Comparison of ENCODE assay signal across 21 mouse cellular contexts in the genomic region with DNA sequence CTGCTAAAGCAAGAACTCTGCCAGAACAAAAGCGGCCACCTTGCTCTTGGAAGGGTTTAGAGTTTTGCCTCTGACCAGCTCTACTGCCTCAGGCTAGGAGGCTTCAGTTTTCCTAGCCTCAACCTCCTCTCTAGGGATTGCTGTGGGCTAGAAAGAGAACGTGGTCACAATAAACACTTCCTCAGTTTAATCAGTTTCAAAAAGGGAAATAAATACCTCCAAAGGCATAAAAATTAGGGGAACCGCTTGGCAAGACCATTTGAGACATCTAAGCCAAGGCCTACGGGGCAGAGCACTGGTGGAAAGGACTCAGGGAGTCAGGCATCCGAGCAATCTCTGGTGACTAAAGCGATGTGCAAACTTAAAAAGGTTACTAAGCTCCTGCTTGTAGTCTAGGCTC. TPM values are rescaled to one million over a fixed set of nuclear protein-coding genes. Genes with fewer than 3 reads are reported as not detected.
DNase-seq lines count a peak whose midpoint lies in the region; ATAC-seq and TF ChIP-seq lines count a peak whose summit lies in the region.
"Had no signal": no experiment of that assay in that cellular context is flagged by ENCODE, and none has a peak within 500 bp of the region (broad histone marks: within the 10 kb centered on the region; RNA-seq: fewer than 3 reads in every experiment).

No protein-coding gene starts in this region.

- WGBS in forebrain, embryonic 15.5 days, result 81% methylated on average over 6 of the region's 6 CpGs
- 85% methylated on average over 6 of the region's 6 CpGs for WGBS in forebrain, embryonic 12.5 days
- WGBS in heart, embryonic 16.5 days, result 82% methylated on average over 6 of the region's 6 CpGs
- 78% methylated on average over 6 of the region's 6 CpGs for WGBS in lung, embryonic 15.5 days
- WGBS in lung, adult 2 months, result 64% methylated on average over 6 of the region's 6 CpGs
- 67% methylated on average over 6 of the region's 6 CpGs for WGBS in liver, embryonic 15.5 days (ENCODE audit: insufficient replicate concordance)

- H3K9ac ChIP-seq in forebrain, embryonic 15.5 days (replicated peaks), result no peak overlapping the region
- no peak overlapping the region for H3K9ac ChIP-seq in forebrain, embryonic 12.5 days
- peak overlapping the region; percentile 20 for H3K9ac ChIP-seq in heart, embryonic 16.5 days (ENCODE audit: low read length)
- no peak overlapping the region for H3K9ac ChIP-seq in lung, embryonic 15.5 days
- no peak overlapping the region for H3K9ac ChIP-seq in liver, embryonic 15.5 days
- H3K9ac ChIP-seq: embryonic facial prominence, embryonic 13.5 days; limb, embryonic 13.5 days had no signal

- H3K27ac ChIP-seq in forebrain, embryonic 15.5 days (replicated peaks), result peak overlapping the region; percentile 44; the same call in 1 of the 2 replicates
- H3K27ac ChIP-seq in forebrain, embryonic 12.5 days, result no peak overlapping the region
- no peak overlapping the region; the same call in 1 of the 2 replicates for H3K27ac ChIP-seq in heart, embryonic 16.5 days (ENCODE audit: low read length)
- H3K27ac ChIP-seq in lung, embryonic 15.5 days, result peak overlapping the region; percentile 75
- 0 out of 2 replicates have a peak overlapping the region, but pooled peaks have one; percentile 29 for H3K27ac ChIP-seq in liver, embryonic 15.5 days (replicated peaks)
- H3K27ac ChIP-seq: embryonic facial prominence, embryonic 13.5 days; kidney, postnatal 0 days; limb, embryonic 13.5 days; midbrain, embryonic 10.5 days had no signal

- H3K4me2 ChIP-seq in forebrain, embryonic 15.5 days (replicated peaks), result no peak overlapping the region
- H3K4me2 ChIP-seq in forebrain, embryonic 12.5 days, result no peak overlapping the region
- H3K4me2 ChIP-seq in heart, embryonic 16.5 days (ENCODE audit: low read depth, low read length), result no peak overlapping the region
- H3K4me2 ChIP-seq in lung, embryonic 15.5 days, result no peak overlapping the region
- H3K4me2 ChIP-seq in liver, embryonic 15.5 days, result no peak overlapping the region
- H3K4me2 ChIP-seq: embryonic facial prominence, embryonic 13.5 days; limb, embryonic 13.5 days had no signal

- no peaks in the 10 kb centered on the region for H3K9me3 ChIP-seq in forebrain, embryonic 15.5 days
- H3K9me3 ChIP-seq in forebrain, embryonic 12.5 days, result no peaks in the 10 kb centered on the region
- no peaks in the 10 kb centered on the region for H3K9me3 ChIP-seq in heart, embryonic 16.5 days (replicated peaks; ENCODE audit: control insufficient read depth, low read length)
- H3K9me3 ChIP-seq in lung, embryonic 15.5 days, result no peaks in the 10 kb centered on the region
- no peaks in the 10 kb centered on the region for H3K9me3 ChIP-seq in liver, embryonic 15.5 days (replicated peaks)
- H3K9me3 ChIP-seq: embryonic facial prominence, embryonic 13.5 days; limb, embryonic 13.5 days; midbrain, embryonic 10.5 days had no signal

- no peak for TF ChIP-seq CTCF in lung, adult 2 months (IDR thresholded peaks at IDR 0.05; ENCODE audit: insufficient read depth, low read length)

- no peaks in the 10 kb centered on the region for H3K27me3 ChIP-seq in forebrain, embryonic 15.5 days
- no peaks in the 10 kb centered on the region for H3K27me3 ChIP-seq in forebrain, embryonic 12.5 days
- no peaks in the 10 kb centered on the region for H3K27me3 ChIP-seq in heart, embryonic 16.5 days (ENCODE audit: control insufficient read depth, insufficient read depth, low read length)
- no peaks in the 10 kb centered on the region for H3K27me3 ChIP-seq in lung, embryonic 15.5 days
- H3K27me3 ChIP-seq in liver, embryonic 15.5 days, result no peaks in the 10 kb centered on the region
- H3K27me3 ChIP-seq: CH12.LX; embryonic facial prominence, embryonic 13.5 days; limb, embryonic 13.5 days had no signal

- ATAC-seq in forebrain, embryonic 15.5 days (replicated peaks), result no peak
- ATAC-seq in forebrain, embryonic 12.5 days (ENCODE audit: low FRiP score), result no peak
- ATAC-seq in heart, embryonic 16.5 days (replicated peaks; ENCODE audit: extremely low read depth, insufficient read depth, low FRiP score), result no peak
- no peak for ATAC-seq in lung, embryonic 15.5 days (ENCODE audit: borderline replicate concordance, extremely low read depth, low FRiP score, low TSS enrichment)
- no peak for ATAC-seq in liver, embryonic 15.5 days (ENCODE audit: insufficient read depth)

- TF ChIP-seq POLR2A in lung, adult 2 months (IDR thresholded peaks at IDR 0.05; ENCODE audit: borderline replicate concordance, extremely low read depth, low read depth, low read length), result no peak

- peaks cover 43% of the 10 kb centered on the region for H3K4me1 ChIP-seq in forebrain, embryonic 15.5 days
- H3K4me1 ChIP-seq in forebrain, embryonic 12.5 days, result peaks cover 25% of the 10 kb centered on the region
- peaks cover 71% of the 10 kb centered on the region for H3K4me1 ChIP-seq in heart, embryonic 16.5 days (ENCODE audit: control insufficient read depth, insufficient read depth, low read length)
- peaks cover 71% of the 10 kb centered on the region for H3K4me1 ChIP-seq in lung, embryonic 15.5 days
- H3K4me1 ChIP-seq in lung, adult 2 months (ENCODE audit: control insufficient read depth, insufficient read depth, low read length), result peaks cover 39% of the 10 kb centered on the region
- H3K4me1 ChIP-seq in liver, embryonic 15.5 days (replicated peaks), result peaks cover 97% of the 10 kb centered on the region

- intact Hi-C loops in heart, postnatal 25 days (cut with DNase I), result no loop called here

- H3K4me3 ChIP-seq in forebrain, embryonic 15.5 days, result no peak overlapping the region
- H3K4me3 ChIP-seq in forebrain, embryonic 12.5 days (replicated peaks), result no peak overlapping the region
- no peak overlapping the region for H3K4me3 ChIP-seq in heart, embryonic 16.5 days (ENCODE audit: low read length)
- H3K4me3 ChIP-seq in lung, embryonic 15.5 days, result no peak overlapping the region
- no peak overlapping the region for H3K4me3 ChIP-seq in lung, adult 2 months (replicated peaks; ENCODE audit: extremely low read depth, low read depth, low read length)
- H3K4me3 ChIP-seq in liver, embryonic 15.5 days (replicated peaks), result no peak overlapping the region
- H3K4me3 ChIP-seq: embryonic facial prominence, embryonic 13.5 days; limb, embryonic 13.5 days; midbrain, embryonic 10.5 days had no signal

- DNase-seq in heart, postnatal 25 days (ENCODE audit: low spot score), result no peak
- no peak for DNase-seq in lung, adult 2 months
- no peak for DNase-seq in kidney, adult 8-10 months
- DNase-seq: adrenal gland, adult 8-10 months; cerebellum, adult 8-10 months; gastrocnemius, postnatal 14 days; lung, postnatal 4 days; thymus, postnatal 14 days had no signal

- H3K36me3 ChIP-seq in forebrain, embryonic 15.5 days, result no peaks in the 10 kb centered on the region
- H3K36me3 ChIP-seq in forebrain, embryonic 12.5 days (replicated peaks), result no peaks in the 10 kb centered on the region
- H3K36me3 ChIP-seq in heart, embryonic 16.5 days (ENCODE audit: control insufficient read depth, insufficient read depth), result no peaks in the 10 kb centered on the region
- 0 out of 2 replicates have a peak, but pooled peaks cover 4% of the 10 kb centered on the region for H3K36me3 ChIP-seq in lung, embryonic 15.5 days
- 0 out of 2 replicates have a peak, but pooled peaks cover 8% of the 10 kb centered on the region for H3K36me3 ChIP-seq in liver, embryonic 15.5 days (replicated peaks)
- H3K36me3 ChIP-seq: embryonic facial prominence, embryonic 13.5 days had no signal

RNA-seq across cellular contexts. Expression of a gene that starts 10.4 kb away (rescaled TPM):
- polyA plus RNA-seq in forebrain, embryonic 15.5 days (2015; fragmentation: Nextera tagmentation; extraction: Ambion mirVana), result 0.15 and 0.32 TPM in 2 replicates
- polyA plus RNA-seq in forebrain, embryonic 12.5 days (2016; fragmentation: Nextera tagmentation; extraction: Ambion mirVana), result 0.46 and 0.52 TPM in 2 replicates
- 2.1 and 2.7 TPM in 2 replicates for polyA plus RNA-seq in heart, embryonic 16.5 days (2015; fragmentation: Nextera tagmentation; extraction: Ambion mirVana)
- total RNA-seq in heart, postnatal 25 days (2021), result not detected
- 0.35 and 0.75 TPM in 2 replicates for polyA plus RNA-seq in lung, embryonic 15.5 days (2015; fragmentation: Nextera tagmentation; extraction: Ambion mirVana)
- not detected in 2 replicates for polyA plus RNA-seq in lung, adult 2 months (2012; rRNA removed)
- 0.89 and 1.1 TPM in 2 replicates for polyA plus RNA-seq in liver, embryonic 15.5 days (2015; fragmentation: Nextera tagmentation; extraction: Ambion mirVana)
- total RNA-seq: adrenal gland, adult 8-10 months; gastrocnemius, postnatal 14 days; left cerebral cortex, adult 8-10 months had no signal
- polyA plus RNA-seq: spleen, adult 2 months had no signal

RNA-seq across cellular contexts. Expression of a gene that starts 19.8 kb away (rescaled TPM):
- 27.6 and 28.2 TPM in 2 replicates for polyA plus RNA-seq in forebrain, embryonic 15.5 days (2015; fragmentation: Nextera tagmentation; extraction: Ambion mirVana)
- 24.4 and 28.5 TPM in 2 replicates for polyA plus RNA-seq in forebrain, embryonic 12.5 days (2016; fragmentation: Nextera tagmentation; extraction: Ambion mirVana)
- 43.1 and 46.8 TPM in 2 replicates for polyA plus RNA-seq in heart, embryonic 16.5 days (2015; fragmentation: Nextera tagmentation; extraction: Ambion mirVana)
- total RNA-seq in heart, postnatal 25 days (2021), result 10 to 100 TPM; 37.7 to 46.9 TPM
- polyA plus RNA-seq in lung, embryonic 15.5 days (2015; fragmentation: Nextera tagmentation; extraction: Ambion mirVana), result 52.3 and 54.0 TPM in 2 replicates
- 252 and 308 TPM in 2 replicates for polyA plus RNA-seq in lung, adult 2 months (2012; rRNA removed)
- polyA plus RNA-seq in liver, embryonic 15.5 days (2015; fragmentation: Nextera tagmentation; extraction: Ambion mirVana), result 21.2 and 26.6 TPM in 2 replicates

RNA-seq across cellular contexts. Expression of a gene that starts 23.8 kb away (rescaled TPM):
- 347 and 357 TPM in 2 replicates for polyA plus RNA-seq in forebrain, embryonic 15.5 days (2015; fragmentation: Nextera tagmentation; extraction: Ambion mirVana)
- 834 and 889 TPM in 2 replicates for polyA plus RNA-seq in forebrain, embryonic 12.5 days (2016; fragmentation: Nextera tagmentation; extraction: Ambion mirVana)
- polyA plus RNA-seq in heart, embryonic 16.5 days (2015; fragmentation: Nextera tagmentation; extraction: Ambion mirVana), result 211 and 253 TPM in 2 replicates
- total RNA-seq in heart, postnatal 25 days (2021), result 1 to 10 TPM; 4.4 TPM
- 858 and 992 TPM in 2 replicates for polyA plus RNA-seq in lung, embryonic 15.5 days (2015; fragmentation: Nextera tagmentation; extraction: Ambion mirVana)
- 10.0 and 10.1 TPM in 2 replicates for polyA plus RNA-seq in lung, adult 2 months (2012; rRNA removed)
- 15.2 and 17.1 TPM in 2 replicates for polyA plus RNA-seq in liver, embryonic 15.5 days (2015; fragmentation: Nextera tagmentation; extraction: Ambion mirVana)
- total RNA-seq: hematopoietic stem cell, adult 5-6 weeks had no signal

RNA-seq across cellular contexts. Expression of a gene that starts 28.8 kb away (rescaled TPM):
- 1.5 and 1.8 TPM in 2 replicates for polyA plus RNA-seq in forebrain, embryonic 15.5 days (2015; fragmentation: Nextera tagmentation; extraction: Ambion mirVana)
- 0.31 and 0.72 TPM in 2 replicates for polyA plus RNA-seq in forebrain, embryonic 12.5 days (2016; fragmentation: Nextera tagmentation; extraction: Ambion mirVana)
- polyA plus RNA-seq in heart, embryonic 16.5 days (2015; fragmentation: Nextera tagmentation; extraction: Ambion mirVana), result not detected in 2 replicates
- not detected for total RNA-seq in heart, postnatal 25 days (2021)
- 0.14 TPM in 1 of 2 replicates, not detected in the other for polyA plus RNA-seq in lung, embryonic 15.5 days (2015; fragmentation: Nextera tagmentation; extraction: Ambion mirVana)
- polyA plus RNA-seq in lung, adult 2 months (2012; rRNA removed), result 0.10 and 0.13 TPM in 2 replicates
- polyA plus RNA-seq in liver, embryonic 15.5 days (2015; fragmentation: Nextera tagmentation; extraction: Ambion mirVana), result 0.13 TPM in 1 of 2 replicates, not detected in the other
- total RNA-seq: gastrocnemius, postnatal 14 days; hematopoietic stem cell, adult 5-6 weeks had no signal
- polyA plus RNA-seq: kidney, postnatal 0 days had no signal

Comparison
In these comparisons a context has a peak if more than half of its experiments do, and no peak if none do; other contexts are left out.
1. H3K27ac ChIP-seq: peak in forebrain, embryonic 15.5 days (single experiment), lung, embryonic 15.5 days (single experiment) and liver, embryonic 15.5 days (single experiment); none in forebrain, embryonic 12.5 days (single experiment) and heart, embryonic 16.5 days (single experiment).
2. RNA of a gene that starts 23.8 kb away (polyA plus RNA-seq): 834 to 889 TPM in forebrain, embryonic 12.5 days, 858 to 992 TPM in lung, embryonic 15.5 days, 347 to 357 TPM in forebrain, embryonic 15.5 days and 211 to 253 TPM in heart, embryonic 16.5 days; 15.2 to 17.1 TPM in liver, embryonic 15.5 days and 10.0 to 10.1 TPM in lung, adult 2 months; every median in the first group is over 10 times any median in the second.